Mouse (Mus musculus) kidney, postnatal 36 days (tissue): ENCODE measurements at regions not wholly inside any gene's neighbourhood (a gene's known extent, or its start where the extent isn't known, plus 50 kb on each side); places are given as distances from the start of the nearest gene placed in this dataset.

Source experiments
- DNase-seq, 2 experiments: peaks; one replicate each; pipeline ENCODE4 v3.0.0; 2021 to 2022; ENCODE audit warnings: mixed read lengths in 2 of 2

DNA sequence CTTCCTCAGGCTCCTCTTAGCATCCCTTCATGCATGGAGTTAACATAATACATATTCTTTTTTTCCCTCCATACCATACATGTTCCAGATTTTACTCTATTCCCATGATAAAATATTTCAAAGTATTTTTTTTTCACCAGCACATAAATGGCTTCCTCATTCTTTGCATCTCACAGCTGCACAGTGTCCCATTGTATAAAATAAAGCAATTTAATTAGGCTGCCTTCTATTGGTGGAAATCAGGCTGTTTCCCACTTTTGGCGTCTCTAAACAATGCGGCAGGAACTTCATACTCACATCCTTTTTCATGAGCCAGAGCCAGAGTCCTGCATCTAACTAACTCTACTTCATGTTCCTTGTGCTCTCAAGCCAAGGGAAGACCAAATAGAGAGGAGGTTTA lies 54.9 kb upstream of the Akap13 start:
- no peak for DNase-seq

DNA sequence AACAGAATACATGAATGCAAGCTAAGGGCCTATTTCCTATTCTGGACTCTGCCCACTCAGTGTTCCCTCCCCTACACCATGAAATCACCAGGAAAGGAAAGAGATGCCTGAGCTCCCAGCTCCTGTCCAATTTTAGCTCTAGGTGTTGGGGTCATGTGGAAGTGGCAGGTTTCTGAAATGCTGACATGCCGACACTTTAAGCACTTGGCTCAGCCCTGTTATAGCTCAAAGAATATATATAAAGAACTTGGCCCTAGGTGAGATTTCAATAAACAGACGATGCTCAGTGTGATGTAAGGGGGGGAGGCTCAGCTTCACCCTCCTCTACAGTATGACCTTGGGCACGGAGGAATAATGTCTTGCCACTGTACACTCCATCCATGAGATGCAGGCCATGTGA lies 50.4 kb upstream of the Akap13 start:
- no peak for DNase-seq
